Mouse (Mus musculus): Measurements from ENCODE around the gene Utp14a. TPM values are rescaled to one million over a fixed set of nuclear protein-coding genes. Genes with fewer than 3 reads are reported as not detected.
A peak's percentile ranks its signal among the peaks of the same experiment; 100 is the strongest.

Gene Utp14a
- polyA plus RNA-seq, 1 experiment from 2014 or later = 15.6 TPM

GRCm38 (mm10) chrX:48314530-48315079 lies 57.9 kb downstream of the Utp14a start:
- WGBS = 11% methylated on average over 29 of the region's 33 CpGs
- H3K4me2 ChIP-seq = peak overlapping the region; percentile 58
- peak overlapping the region; percentile 42 for H3K4me3 ChIP-seq (replicated peaks)
- no peak overlapping the region; the same call in 1 of the 2 replicates for H3K9ac ChIP-seq
- no peaks in the 10 kb centered on the region for H3K9me3 ChIP-seq
- H3K4me1 ChIP-seq = no peaks in the 10 kb centered on the region
- peak; percentile 87 for ATAC-seq (ENCODE audit: insufficient read depth, low FRiP score, low read depth)
- no peak overlapping the region; the same call in 1 of the 2 replicates for H3K27ac ChIP-seq
- H3K36me3 ChIP-seq = no peaks in the 10 kb centered on the region
- no peaks in the 10 kb centered on the region for H3K27me3 ChIP-seq (replicated peaks)

- Histone ChIP-seq H3K27ac (no peak overlapping the region), H3K4me2 (no peak overlapping the region), H3K4me3 (replicated peaks) (no peak overlapping the region), H3K27me3 (replicated peaks) (no peaks in the 10 kb centered on the region), H3K36me3 (no peaks in the 10 kb centered on the region), H3K9ac (no peak overlapping the region), H3K4me1 (no peaks in the 10 kb centered on the region), H3K9me3 (no peaks in the 10 kb centered on the region)
- no peak for ATAC-seq (ENCODE audit: insufficient read depth, low FRiP score, low read depth)
- 57% methylated on average over 3 of the region's 3 CpGs for whole genome bisulfite sequencing
Observed at GRCm38 (mm10) chrX:48317444-48317843, 60.8 kb downstream of the Utp14a start.

- Histone ChIP-seq H3K4me1 (no peaks in the 10 kb centered on the region), H3K9ac (no peak overlapping the region), H3K4me2 (no peak overlapping the region), H3K9me3 (no peaks in the 10 kb centered on the region), H3K27ac (no peak overlapping the region), H3K27me3 (replicated peaks) (no peaks in the 10 kb centered on the region), H3K4me3 (replicated peaks) (no peak overlapping the region), H3K36me3 (no peaks in the 10 kb centered on the region)
- ATAC-seq (ENCODE audit: insufficient read depth, low FRiP score, low read depth) = 0 out of 2 replicates have a peak, but pooled peaks have one; percentile 59
- WGBS = 23% methylated on average over 9 of the region's 9 CpGs
Observed at GRCm38 (mm10) chrX:48318194-48318593, 61.5 kb downstream of the Utp14a start.

Other genes with a start within 250 kb of the Utp14a start
- 6.3 and 8.3 TPM in 2 replicates for gene Apln, start 222.0 kb upstream of the Utp14a start, polyA plus RNA-seq (2015; fragmentation: Nextera tagmentation; extraction: Ambion mirVana)
- gene Xpnpep2, start 148.1 kb upstream of the Utp14a start, polyA plus RNA-seq (2015; fragmentation: Nextera tagmentation; extraction: Ambion mirVana) = 1.4 and 1.5 TPM in 2 replicates
- 3.7 and 3.8 TPM in 2 replicates for gene Sash3, start 110.4 kb upstream of the Utp14a start, polyA plus RNA-seq (2015; fragmentation: Nextera tagmentation; extraction: Ambion mirVana)
- gene Zdhhc9, start 48.0 kb upstream of the Utp14a start, polyA plus RNA-seq (2015; fragmentation: Nextera tagmentation; extraction: Ambion mirVana) = 6.2 and 7.6 TPM in 2 replicates
- 5.4 and 6.0 TPM in 2 replicates for gene Bcorl1, start 84.5 kb downstream of the Utp14a start, polyA plus RNA-seq (2015; fragmentation: Nextera tagmentation; extraction: Ambion mirVana)
- 9.2 and 10.6 TPM in 2 replicates for gene Elf4, start 206.3 kb downstream of the Utp14a start, polyA plus RNA-seq (2015; fragmentation: Nextera tagmentation; extraction: Ambion mirVana)

Measured in stomach, embryonic 15.5 days (tissue).